Mouse (Mus musculus): ENCODE results near the gene Pigr.

DNA sequence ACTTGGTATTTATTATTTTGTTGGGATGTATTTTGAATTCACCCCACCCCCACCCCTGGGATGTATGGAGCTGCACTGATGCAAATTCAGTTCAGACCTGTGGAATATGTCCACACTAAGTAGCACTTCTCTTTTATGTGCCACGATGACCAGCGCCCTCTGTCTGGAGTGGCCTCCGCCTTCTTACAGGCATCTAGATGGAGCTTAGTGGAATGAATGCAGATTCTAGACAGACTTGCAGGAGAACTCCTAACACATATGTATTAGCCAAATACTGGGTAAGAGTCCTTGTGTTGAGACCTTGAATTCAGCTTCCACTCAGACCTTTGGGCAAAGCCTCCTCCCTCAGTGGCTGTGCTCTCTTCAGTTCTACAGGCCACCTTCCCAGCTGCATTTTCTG, 15.6 kb upstream of the Pigr start:
- TF ChIP-seq POLR2A (IDR thresholded peaks at IDR 0.05; ENCODE audit: insufficient read depth, low read depth, low read length) (no peak), CTCF (IDR thresholded peaks at IDR 0.05) (no peak)
